Mouse (Mus musculus): Measurements from ENCODE around the gene Srebf1.

Srebf1 gene

GRCm38 (mm10) chr11:60235351-60235750, 13.0 kb upstream of the Srebf1 start:
- DNase-seq (ENCODE audit: low spot score), result no peak

- DNase-seq (ENCODE audit: low spot score), result no peak
Observed at GRCm38 (mm10) chr11:60233235-60233634, 10.9 kb upstream of the Srebf1 start.

- DNase-seq (ENCODE audit: low spot score), result no peak
Observed at GRCm38 (mm10) chr11:60232441-60233058, 10.2 kb upstream of the Srebf1 start.

- no peak for DNase-seq (ENCODE audit: low spot score)
Observed at GRCm38 (mm10) chr11:60231951-60232350, 9.6 kb upstream of the Srebf1 start.

- DNase-seq (ENCODE audit: low spot score), result no peak
Observed at GRCm38 (mm10) chr11:60231326-60231725, 8.9 kb upstream of the Srebf1 start.

- no peak for DNase-seq (ENCODE audit: low spot score)
Observed at GRCm38 (mm10) chr11:60230512-60230911, 8.1 kb upstream of the Srebf1 start.

- DNase-seq (ENCODE audit: low spot score), result no peak
Observed at GRCm38 (mm10) chr11:60229821-60230220, 7.4 kb upstream of the Srebf1 start.

GRCm38 (mm10) chr11:60228525-60228924, 6.1 kb upstream of the Srebf1 start:
- no peak for DNase-seq (ENCODE audit: low spot score)

- DNase-seq (ENCODE audit: low spot score), result no peak
Observed at GRCm38 (mm10) chr11:60225874-60226273, 3.5 kb upstream of the Srebf1 start.

- no peak for DNase-seq (ENCODE audit: low spot score)
Observed at GRCm38 (mm10) chr11:60224676-60225075, 2.3 kb upstream of the Srebf1 start.

GRCm38 (mm10) chr11:60222085-60222468, 304 bp downstream of the Srebf1 start:
- no peak for DNase-seq (ENCODE audit: low spot score)

GRCm38 (mm10) chr11:60221425-60221824, 956 bp downstream of the Srebf1 start:
- DNase-seq (ENCODE audit: low spot score), result no peak

- peak; percentile 80 for DNase-seq (ENCODE audit: low spot score)
Observed at GRCm38 (mm10) chr11:60220291-60220804, 2.0 kb downstream of the Srebf1 start.

- DNase-seq (ENCODE audit: low spot score), result no peak
Observed at GRCm38 (mm10) chr11:60219609-60220008, 2.8 kb downstream of the Srebf1 start.

- no peak for DNase-seq (ENCODE audit: low spot score)
Observed at GRCm38 (mm10) chr11:60217467-60217866, 4.9 kb downstream of the Srebf1 start.

- no peak for DNase-seq (ENCODE audit: low spot score)
Observed at GRCm38 (mm10) chr11:60216671-60217070, 5.7 kb downstream of the Srebf1 start.

- no peak for DNase-seq (ENCODE audit: low spot score)
Observed at GRCm38 (mm10) chr11:60213266-60213665, 9.1 kb downstream of the Srebf1 start.

GRCm38 (mm10) chr11:60211761-60212160, 10.6 kb downstream of the Srebf1 start:
- DNase-seq (ENCODE audit: low spot score), result no peak

GRCm38 (mm10) chr11:60211152-60211551, 11.2 kb downstream of the Srebf1 start:
- DNase-seq (ENCODE audit: low spot score), result no peak

- DNase-seq (ENCODE audit: low spot score), result peak; percentile 90
Observed at GRCm38 (mm10) chr11:60210305-60210724, 12.1 kb downstream of the Srebf1 start.

GRCm38 (mm10) chr11:60209933-60210249, 12.5 kb downstream of the Srebf1 start:
- DNase-seq (ENCODE audit: low spot score), result no peak

- DNase-seq (ENCODE audit: low spot score), result peak; percentile 70
Observed at GRCm38 (mm10) chr11:60209217-60209932, 13.0 kb downstream of the Srebf1 start.

GRCm38 (mm10) chr11:60208712-60209111, 13.7 kb downstream of the Srebf1 start:
- DNase-seq (ENCODE audit: low spot score), result no peak

- no peak for DNase-seq (ENCODE audit: low spot score)
Observed at GRCm38 (mm10) chr11:60208201-60208600, 14.2 kb downstream of the Srebf1 start.

All from ovary, adult 18-20 months (tissue).